Mouse (Mus musculus) stomach, postnatal 0 days (tissue): ENCODE results near the gene Fyb2.

Experiments
- CTCF ChIP-seq: IDR thresholded peaks from 2 replicates; pipeline ENCODE4 v1.5.1; 2016; ENCODE audit warnings: antibody characterized with exemption, low read depth, mild to moderate bottlenecking, moderate library complexity
- EP300 ChIP-seq: optimal IDR thresholded peaks from 2 replicates; pipeline ENCODE3; 2016; ENCODE audit warnings: antibody characterized with exemption

DNA sequence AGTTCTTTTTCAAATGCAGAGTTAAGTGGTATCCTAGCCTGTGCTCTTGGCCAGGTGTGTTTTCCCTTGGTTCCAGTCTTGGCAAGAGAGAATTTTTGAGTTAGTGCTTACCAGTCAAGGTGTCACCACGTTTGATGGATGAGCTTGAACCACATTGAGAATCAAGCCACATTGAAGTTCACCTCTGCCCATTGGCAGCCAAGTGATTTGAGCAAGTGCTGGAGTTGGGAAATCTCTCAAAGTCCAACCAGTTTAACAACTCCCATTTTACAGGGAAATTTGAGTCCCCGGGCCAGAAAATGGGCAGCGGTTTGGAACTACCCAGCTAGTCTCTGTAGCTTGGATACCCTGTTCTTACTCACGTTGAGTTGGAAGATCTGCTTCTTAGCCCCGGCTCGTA lies 4.8 kb downstream of the Fyb2 start:
- no peak for TF ChIP-seq CTCF
- no peak for TF ChIP-seq EP300
